Mouse (Mus musculus) thymus, postnatal 10 days (tissue): ENCODE measurements around the gene Ints13.

Source experiments
- DNase-seq, 2 experiments: peaks; one replicate each; pipeline ENCODE4 v3.0.0; 2021; ENCODE audit warnings: low spot score in 2 of 2

The Ints13 gene

DNA sequence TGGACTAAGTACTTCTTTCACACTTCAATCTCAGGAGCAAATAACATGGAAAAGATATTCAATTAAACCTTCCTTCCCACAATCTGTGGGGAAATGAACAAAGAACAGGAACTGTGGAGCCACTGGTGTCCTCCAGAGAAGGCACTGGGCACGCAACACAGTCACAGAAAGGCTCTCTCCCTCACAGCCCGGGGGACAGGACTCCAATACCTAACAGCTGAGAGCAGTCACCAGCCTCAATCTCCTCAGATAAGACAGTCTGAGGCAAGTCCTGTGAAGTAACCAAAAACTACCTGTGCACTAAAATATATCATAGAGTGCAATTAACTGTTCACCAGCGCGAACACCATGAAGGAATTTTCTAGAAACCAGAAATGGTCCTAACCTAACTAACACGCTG, 76.9 kb downstream of the Ints13 start:
- no peak for DNase-seq

DNA sequence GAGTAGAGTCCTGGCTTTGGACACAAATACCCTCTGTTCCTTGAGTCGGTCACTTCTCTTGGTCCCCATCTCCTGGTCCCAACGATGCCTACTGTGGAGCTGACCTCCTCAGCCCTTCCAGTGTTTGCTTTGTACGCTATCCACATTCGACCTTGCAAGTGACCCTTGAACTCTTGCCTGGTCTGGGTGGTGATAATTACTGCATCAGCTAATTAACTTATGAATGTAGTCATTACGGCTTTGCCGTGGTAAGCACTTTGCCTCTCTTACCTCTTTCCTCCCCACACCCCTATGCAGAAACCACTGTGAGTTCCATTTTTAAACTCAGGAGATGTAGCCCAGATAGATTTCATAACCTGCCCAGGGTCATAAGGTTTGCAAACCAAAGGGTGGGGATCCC, 77.4 kb downstream of the Ints13 start:
- no peak for DNase-seq
